Mouse (Mus musculus): Measurements from ENCODE around the gene Cbr2. TPM values are rescaled to one million over a fixed set of nuclear protein-coding genes. Genes with fewer than 3 reads are reported as not detected.

The Cbr2 gene
- polyA plus RNA-seq, 1 experiment from 2014 or later, result 2.1 TPM

DNA sequence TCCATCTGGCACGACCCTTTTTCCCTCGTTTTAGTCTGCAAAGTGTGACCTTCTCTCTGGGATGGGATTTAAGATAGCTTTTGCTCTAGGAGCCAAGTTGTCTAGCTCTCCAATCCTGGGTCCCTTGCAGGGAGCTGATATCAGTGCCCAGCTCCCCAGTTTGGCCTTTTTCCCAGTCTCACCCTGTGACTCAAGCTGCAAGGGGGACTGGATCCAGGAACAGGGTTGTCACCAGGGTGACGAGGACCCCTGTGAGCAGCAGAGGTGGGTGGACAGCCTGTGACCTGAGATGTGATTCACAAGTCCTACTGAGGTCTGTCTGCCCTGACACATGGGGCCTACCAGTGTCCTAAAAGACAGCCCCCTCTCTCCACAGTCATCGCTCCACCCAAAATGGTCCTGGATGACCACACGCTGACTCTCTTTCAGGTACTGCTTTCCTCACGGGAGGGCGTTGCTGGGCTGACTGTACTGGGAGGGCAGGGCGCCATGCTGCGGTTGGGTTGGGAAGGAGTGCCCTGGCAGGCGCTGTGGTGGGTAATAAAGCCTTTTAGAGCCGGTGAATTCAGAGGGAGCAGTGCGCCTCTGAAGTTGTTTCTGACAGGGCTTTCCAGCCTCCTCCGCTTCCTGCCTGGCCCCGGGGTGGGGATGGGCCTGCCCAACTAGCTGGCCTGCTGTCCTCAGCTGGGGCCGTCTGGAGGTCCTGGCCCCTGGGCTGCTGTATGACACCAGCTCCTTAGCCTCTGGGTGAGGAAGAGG, 28.0 kb downstream of the Cbr2 start:
- peaks cover 71% of the 10 kb centered on the region for H3K36me3 ChIP-seq
- 33% methylated on average over 15 of the region's 15 CpGs for WGBS
- peaks cover 66% of the 10 kb centered on the region for H3K4me1 ChIP-seq (replicated peaks)
- peaks cover 14% of the 10 kb centered on the region for H3K27me3 ChIP-seq (ENCODE audit: insufficient read depth, poor library complexity, severe bottlenecking)
- no peaks in the 10 kb centered on the region for H3K9me3 ChIP-seq
- H3K27ac ChIP-seq, result peak overlapping the region; percentile 87
- peak overlapping the region; percentile 16; the same call in 1 of the 2 replicates for H3K4me3 ChIP-seq
- no peak for DNase-seq (ENCODE audit: low spot score)

GRCm38 (mm10) chr11:120697741-120698140, 34.2 kb downstream of the Cbr2 start:
- H3K4me1 ChIP-seq (replicated peaks), result peaks cover 50% of the 10 kb centered on the region
- DNase-seq (ENCODE audit: low spot score), result no peak
- WGBS, result 65% methylated on average over 10 of the region's 10 CpGs
- 0 out of 2 replicates have a peak overlapping the region, but pooled peaks have one; percentile 40 for H3K27ac ChIP-seq
- H3K27me3 ChIP-seq (ENCODE audit: insufficient read depth, poor library complexity, severe bottlenecking), result no peaks in the 10 kb centered on the region
- H3K4me3 ChIP-seq, result no peak overlapping the region
- H3K9me3 ChIP-seq, result no peaks in the 10 kb centered on the region; the same call in 1 of the 2 replicates
- H3K36me3 ChIP-seq, result peaks cover 96% of the 10 kb centered on the region

GRCm38 (mm10) chr11:120696568-120696967, 35.3 kb downstream of the Cbr2 start:
- peaks cover 97% of the 10 kb centered on the region for H3K36me3 ChIP-seq

DNA sequence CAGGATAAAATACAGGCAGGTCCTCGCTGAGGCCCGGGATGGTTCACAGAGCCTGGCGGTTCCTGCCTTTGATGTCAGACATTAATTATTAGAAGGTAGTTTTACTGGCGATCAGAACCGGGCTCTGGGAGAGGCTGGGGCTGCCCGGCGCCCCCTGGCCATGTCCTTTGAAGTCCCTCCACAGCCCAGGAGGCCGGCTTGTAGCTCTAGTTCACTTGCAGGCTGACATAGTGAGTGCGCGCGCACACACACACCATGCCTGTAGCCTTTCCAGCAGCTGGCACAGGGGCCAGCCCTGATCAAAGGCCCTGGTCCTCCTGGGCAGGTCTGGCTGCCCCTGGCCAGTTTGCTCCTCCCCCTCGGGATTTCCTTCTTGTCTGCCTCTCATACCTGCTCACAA, 36.3 kb downstream of the Cbr2 start:
- Histone ChIP-seq H3K36me3 (peaks cover 95% of the 10 kb centered on the region), H3K9me3 (no peaks in the 10 kb centered on the region; the same call in 1 of the 2 replicates), H3K4me1 (replicated peaks) (peaks cover 50% of the 10 kb centered on the region), H3K27ac (peak overlapping the region; percentile 79), H3K4me3 (peak overlapping the region; percentile 23; the same call in 1 of the 2 replicates), H3K27me3 (ENCODE audit: insufficient read depth, poor library complexity, severe bottlenecking) (no peaks in the 10 kb centered on the region)
- 50% methylated on average over 12 of the region's 12 CpGs for WGBS
- DNase-seq (ENCODE audit: low spot score), result peak; percentile 45

More at GRCm38 (mm10) chr11:120696568-120696967, 35.3 kb downstream of the Cbr2 start:
- no peaks in the 10 kb centered on the region for H3K27me3 ChIP-seq (ENCODE audit: insufficient read depth, poor library complexity, severe bottlenecking)
- peaks cover 50% of the 10 kb centered on the region for H3K4me1 ChIP-seq (replicated peaks)
- no peak overlapping the region for H3K27ac ChIP-seq
- no peak for DNase-seq (ENCODE audit: low spot score)
- WGBS, result 91% methylated on average over 6 of the region's 6 CpGs
- H3K9me3 ChIP-seq, result no peaks in the 10 kb centered on the region; the same call in 1 of the 2 replicates
- H3K4me3 ChIP-seq, result no peak overlapping the region

GRCm38 (mm10) chr11:120695184-120695583, 36.7 kb downstream of the Cbr2 start:
- Histone ChIP-seq H3K27ac (peak overlapping the region; percentile 79), H3K4me1 (replicated peaks) (peaks cover 45% of the 10 kb centered on the region), H3K9me3 (no peaks in the 10 kb centered on the region; the same call in 1 of the 2 replicates), H3K4me3 (peak overlapping the region; percentile 11; the same call in 1 of the 2 replicates), H3K27me3 (ENCODE audit: insufficient read depth, poor library complexity, severe bottlenecking) (no peaks in the 10 kb centered on the region), H3K36me3 (peaks cover 95% of the 10 kb centered on the region)
- DNase-seq (ENCODE audit: low spot score), result peak; percentile 50
- 22% methylated on average over 4 of the region's 4 CpGs for WGBS

DNA sequence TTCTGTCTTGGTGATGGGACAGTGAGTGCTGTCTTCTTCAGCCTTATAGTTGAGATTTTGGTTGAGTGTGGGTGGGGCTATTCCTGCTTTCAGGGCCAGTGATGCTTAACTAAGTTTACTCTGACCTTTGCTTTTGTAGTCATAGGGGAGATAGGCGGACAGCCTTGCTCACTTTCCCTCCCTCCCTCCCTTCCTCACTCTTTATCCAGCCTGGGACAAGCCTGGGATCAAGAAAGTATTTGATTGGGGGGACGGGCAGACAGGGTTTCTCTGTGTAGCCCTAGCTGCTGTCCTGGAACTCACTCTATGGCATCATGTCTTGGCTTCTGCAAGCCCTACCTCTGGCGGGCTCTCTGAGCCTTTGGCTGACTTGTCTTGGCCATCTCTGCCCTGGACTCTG, 38.5 kb downstream of the Cbr2 start:
- DNase-seq (ENCODE audit: low spot score), result no peak
- Histone ChIP-seq H3K36me3 (peaks cover 93% of the 10 kb centered on the region), H3K27me3 (ENCODE audit: insufficient read depth, poor library complexity, severe bottlenecking) (no peaks in the 10 kb centered on the region), H3K4me3 (no peak overlapping the region), H3K27ac (no peak overlapping the region), H3K4me1 (replicated peaks) (peaks cover 38% of the 10 kb centered on the region), H3K9me3 (no peaks in the 10 kb centered on the region; the same call in 1 of the 2 replicates)
- 66% methylated on average over 3 of the region's 3 CpGs for WGBS

GRCm38 (mm10) chr11:120692471-120693011, 39.4 kb downstream of the Cbr2 start:
- no peaks in the 10 kb centered on the region; the same call in 1 of the 2 replicates for H3K9me3 ChIP-seq
- H3K27me3 ChIP-seq (ENCODE audit: insufficient read depth, poor library complexity, severe bottlenecking), result no peaks in the 10 kb centered on the region
- peaks cover 33% of the 10 kb centered on the region for H3K4me1 ChIP-seq (replicated peaks)
- H3K36me3 ChIP-seq, result peaks cover 93% of the 10 kb centered on the region
- no peak overlapping the region for H3K4me3 ChIP-seq
- H3K27ac ChIP-seq, result no peak overlapping the region
- no peak for DNase-seq (ENCODE audit: low spot score)
- WGBS, result 96% methylated on average over 4 of the region's 4 CpGs

GRCm38 (mm10) chr11:120689365-120689764, 42.5 kb downstream of the Cbr2 start:
- Histone ChIP-seq H3K9me3 (no peaks in the 10 kb centered on the region), H3K27me3 (ENCODE audit: insufficient read depth, poor library complexity, severe bottlenecking) (no peaks in the 10 kb centered on the region), H3K36me3 (peaks cover 94% of the 10 kb centered on the region), H3K27ac (no peak overlapping the region), H3K4me3 (no peak overlapping the region), H3K4me1 (replicated peaks) (peaks cover 28% of the 10 kb centered on the region)
- 83% methylated on average over 3 of the region's 3 CpGs for WGBS
- DNase-seq (ENCODE audit: low spot score), result no peak

DNA sequence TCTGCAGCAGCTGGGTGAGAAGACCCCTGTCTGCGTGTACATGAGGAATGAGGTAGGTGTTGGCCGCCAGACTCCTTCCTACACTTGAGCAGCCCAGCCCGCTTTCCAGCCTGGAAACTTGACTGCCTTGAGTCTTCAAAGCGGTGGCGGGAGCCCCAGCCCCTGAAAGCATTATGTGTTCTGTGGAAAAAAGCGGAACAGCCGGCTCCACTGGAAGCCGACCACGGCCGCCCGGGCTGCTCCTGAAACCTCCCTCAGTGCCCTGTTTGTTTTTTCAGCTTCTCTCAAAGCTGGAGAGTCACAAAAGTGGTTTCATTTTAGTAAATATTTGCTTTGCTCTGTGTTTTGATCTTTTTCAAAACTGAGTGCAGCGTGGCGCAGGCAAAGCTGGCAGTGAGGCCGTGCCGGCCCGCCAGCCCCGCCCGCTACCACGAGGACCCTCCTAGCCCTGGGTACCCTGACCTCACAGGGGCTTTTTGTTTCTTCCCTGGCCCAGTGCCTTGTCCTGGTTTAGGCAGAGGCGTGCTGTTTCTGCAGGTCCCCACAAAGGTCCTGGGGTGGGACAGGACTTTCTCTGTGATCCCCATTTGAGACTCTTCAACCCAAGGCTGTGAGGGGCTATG, 45.2 kb downstream of the Cbr2 start:
- H3K4me1 ChIP-seq (replicated peaks), result peaks cover 23% of the 10 kb centered on the region
- H3K27ac ChIP-seq, result peak overlapping the region; percentile 66
- H3K9me3 ChIP-seq, result no peaks in the 10 kb centered on the region
- DNase-seq (ENCODE audit: low spot score), result no peak
- no peak overlapping the region for H3K4me3 ChIP-seq
- 68% methylated on average over 20 of the region's 20 CpGs for WGBS
- no peaks in the 10 kb centered on the region for H3K27me3 ChIP-seq (ENCODE audit: insufficient read depth, poor library complexity, severe bottlenecking)
- H3K36me3 ChIP-seq, result peaks cover 94% of the 10 kb centered on the region

GRCm38 (mm10) chr11:120684660-120685059, 47.3 kb downstream of the Cbr2 start:
- WGBS, result 89% methylated on average over 2 of the region's 2 CpGs
- no peak overlapping the region for H3K27ac ChIP-seq

GRCm38 (mm10) chr11:120684086-120684485, 47.8 kb downstream of the Cbr2 start:
- WGBS, result 80% methylated on average over 2 of the region's 2 CpGs
- Histone ChIP-seq H3K27me3 (ENCODE audit: insufficient read depth, poor library complexity, severe bottlenecking) (no peaks in the 10 kb centered on the region), H3K36me3 (peaks cover 98% of the 10 kb centered on the region), H3K27ac (no peak overlapping the region), H3K9me3 (no peaks in the 10 kb centered on the region), H3K4me1 (replicated peaks) (peaks cover 23% of the 10 kb centered on the region), H3K4me3 (no peak overlapping the region)
- DNase-seq (ENCODE audit: low spot score), result no peak

More at GRCm38 (mm10) chr11:120684660-120685059, 47.3 kb downstream of the Cbr2 start:
- no peak for DNase-seq (ENCODE audit: low spot score)
- H3K36me3 ChIP-seq, result peaks cover 98% of the 10 kb centered on the region
- H3K27me3 ChIP-seq (ENCODE audit: insufficient read depth, poor library complexity, severe bottlenecking), result no peaks in the 10 kb centered on the region
- peaks cover 23% of the 10 kb centered on the region for H3K4me1 ChIP-seq (replicated peaks)
- H3K4me3 ChIP-seq, result no peak overlapping the region
- H3K9me3 ChIP-seq, result no peaks in the 10 kb centered on the region

DNA sequence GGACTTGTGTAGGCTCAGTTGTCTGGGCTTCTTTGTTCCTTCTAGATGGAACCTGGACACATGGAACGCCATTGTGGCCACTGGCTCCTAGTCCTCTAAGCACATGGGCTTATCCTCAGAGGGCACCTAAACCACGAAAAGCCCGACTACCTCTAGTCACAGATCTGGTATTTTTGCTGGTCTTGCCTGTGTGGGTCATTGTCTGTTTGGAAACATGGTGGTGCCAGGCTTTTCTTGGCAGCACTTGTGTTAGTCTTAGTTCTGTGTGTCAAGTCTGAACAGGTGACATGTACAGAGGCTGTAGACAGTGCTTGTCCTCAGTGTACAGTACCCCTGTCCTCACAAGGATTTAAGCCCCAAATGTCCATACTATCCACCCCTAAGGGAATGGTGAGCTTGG, 48.4 kb downstream of the Cbr2 start:
- peaks cover 23% of the 10 kb centered on the region for H3K4me1 ChIP-seq (replicated peaks)
- no peak overlapping the region for H3K27ac ChIP-seq
- H3K27me3 ChIP-seq (ENCODE audit: insufficient read depth, poor library complexity, severe bottlenecking), result no peaks in the 10 kb centered on the region
- H3K9me3 ChIP-seq, result no peaks in the 10 kb centered on the region
- 92% methylated on average over 3 of the region's 3 CpGs for WGBS
- H3K36me3 ChIP-seq, result peaks cover 98% of the 10 kb centered on the region
- H3K4me3 ChIP-seq, result no peak overlapping the region
- no peak for DNase-seq (ENCODE audit: low spot score)

GRCm38 (mm10) chr11:120682683-120683082, 49.2 kb downstream of the Cbr2 start:
- H3K4me3 ChIP-seq, result no peak overlapping the region
- no peak for DNase-seq (ENCODE audit: low spot score)
- 95% methylated on average over 5 of the region's 5 CpGs for WGBS
- peaks cover 23% of the 10 kb centered on the region for H3K4me1 ChIP-seq (replicated peaks)
- peaks cover 98% of the 10 kb centered on the region for H3K36me3 ChIP-seq
- no peaks in the 10 kb centered on the region for H3K27me3 ChIP-seq (ENCODE audit: insufficient read depth, poor library complexity, severe bottlenecking)
- no peak overlapping the region for H3K27ac ChIP-seq
- no peaks in the 10 kb centered on the region for H3K9me3 ChIP-seq

Measured in hindbrain, embryonic 10.5 days (tissue).